Mouse (Mus musculus) heart, adult 11 months (tissue): ENCODE results near the gene Tbc1d1.

Source experiments
- DNase-seq: peaks from one replicate; pipeline ENCODE4 v3.0.0; 2022

Gene Tbc1d1

DNA sequence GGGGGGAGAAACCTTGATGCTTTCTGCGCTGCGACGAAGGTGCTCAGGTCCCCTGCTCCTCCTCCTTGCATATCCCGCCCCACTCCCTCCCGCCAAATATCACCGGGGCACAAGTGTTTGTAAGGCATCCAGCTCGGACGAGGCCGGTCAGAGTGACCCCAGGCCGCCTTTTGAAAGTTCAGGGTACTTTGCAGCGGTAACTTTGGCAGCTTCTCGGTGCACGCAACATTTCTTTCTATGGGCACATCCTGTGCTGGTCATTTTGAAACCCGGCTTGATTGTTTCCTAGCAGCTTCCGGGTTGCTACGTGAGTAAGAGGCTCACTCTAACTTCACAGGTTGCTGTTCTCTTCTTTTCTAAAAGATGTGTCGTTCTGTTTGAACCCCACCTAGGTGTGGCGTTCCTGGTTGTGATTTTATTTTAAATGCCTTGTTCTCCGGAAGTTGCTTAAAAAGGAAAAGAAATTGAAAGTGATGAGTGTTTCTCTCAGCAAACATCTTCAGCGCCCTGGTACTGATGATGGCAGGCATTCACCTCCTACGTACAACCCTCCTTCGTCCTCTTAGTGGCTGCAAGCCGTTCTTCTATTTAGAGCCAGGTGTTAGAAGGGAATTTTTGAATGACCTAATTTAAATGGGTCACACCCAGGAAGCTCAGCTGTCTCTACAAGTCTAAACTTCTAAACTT lies 4.7 kb downstream of the Tbc1d1 start:
- peak; percentile 88 for DNase-seq

- DNase-seq: peak; percentile 30
These were observed 5.8 kb downstream of the Tbc1d1 start for GRCm38 (mm10) chr5:64161917-64162316.

GRCm38 (mm10) chr5:64162582-64162981 lies 6.5 kb downstream of the Tbc1d1 start:
- DNase-seq: no peak

DNA sequence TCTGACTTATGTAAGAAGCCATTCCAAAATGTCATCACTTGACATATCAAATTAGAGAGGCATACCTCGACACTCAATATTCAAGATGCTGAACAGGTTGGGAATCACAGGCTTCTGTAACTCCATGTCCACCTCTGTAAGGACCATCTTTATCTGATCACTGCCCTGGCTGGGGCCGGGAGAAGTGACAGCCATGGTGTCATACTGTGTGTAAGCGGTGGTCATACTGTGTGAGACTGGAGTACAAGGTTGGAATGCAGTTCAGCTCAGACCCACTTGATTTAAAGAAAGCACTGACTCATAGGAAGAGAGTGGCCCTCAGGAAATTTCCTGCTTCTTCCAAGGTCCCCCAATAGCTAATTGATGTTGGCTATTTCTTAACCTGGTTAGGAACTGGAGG lies 8.3 kb downstream of the Tbc1d1 start:
- DNase-seq: peak; percentile 74

GRCm38 (mm10) chr5:64165826-64166225 lies 9.7 kb downstream of the Tbc1d1 start:
- DNase-seq: peak; percentile 76

- DNase-seq: peak; percentile 90
These were observed 13.0 kb downstream of the Tbc1d1 start for GRCm38 (mm10) chr5:64168990-64169540.

- no peak for DNase-seq
These were observed 16.8 kb downstream of the Tbc1d1 start for GRCm38 (mm10) chr5:64172884-64173283.

- no peak for DNase-seq
These were observed 17.2 kb downstream of the Tbc1d1 start for GRCm38 (mm10) chr5:64173302-64173701.

DNA sequence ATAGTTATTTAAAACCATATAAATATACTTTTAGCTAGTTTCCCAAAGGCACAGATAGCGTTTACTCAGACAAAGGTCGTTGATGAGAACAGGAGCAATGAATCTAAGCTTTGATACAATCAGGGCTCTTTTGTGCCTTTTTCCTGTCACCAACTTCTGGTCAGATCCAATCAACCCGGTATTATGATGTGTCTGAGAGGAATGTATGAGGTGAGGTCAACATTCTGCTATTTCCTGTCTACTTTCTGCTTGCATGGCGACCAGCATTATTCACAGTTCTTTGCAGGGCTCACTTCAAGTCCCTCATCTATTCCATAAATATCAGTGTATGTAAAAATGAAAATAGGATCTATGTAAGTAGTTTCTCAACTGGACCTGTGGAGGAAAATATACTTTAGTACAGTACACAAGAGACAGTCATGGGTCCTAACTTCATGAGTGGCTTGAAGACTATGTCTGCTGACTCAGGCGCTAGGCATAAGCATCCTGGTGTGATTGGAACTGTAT lies 18.4 kb downstream of the Tbc1d1 start:
- no peak for DNase-seq

- no peak for DNase-seq
These were observed 24.4 kb downstream of the Tbc1d1 start for GRCm38 (mm10) chr5:64180548-64180947.

GRCm38 (mm10) chr5:64183712-64184111 lies 27.6 kb downstream of the Tbc1d1 start:
- no peak for DNase-seq

DNA sequence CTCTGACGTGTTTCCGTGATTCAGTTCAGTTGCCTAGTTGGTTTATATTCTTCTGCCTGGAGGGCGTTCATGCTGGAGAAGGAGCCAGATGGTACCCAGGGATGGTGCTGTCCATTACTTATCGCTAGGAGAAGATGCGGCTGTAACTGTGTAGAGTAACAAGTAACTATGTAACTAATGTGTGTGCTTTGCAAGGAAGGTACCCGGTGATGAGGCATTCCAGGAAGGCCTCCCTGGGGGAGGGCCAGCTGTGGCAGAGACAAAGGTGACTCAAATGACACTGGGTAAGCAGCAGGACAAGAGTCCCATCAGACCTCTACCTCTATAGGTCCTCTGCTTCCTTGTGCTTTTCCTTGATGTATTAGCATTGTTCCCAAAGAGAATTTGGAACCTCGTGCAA lies 29.2 kb downstream of the Tbc1d1 start:
- no peak for DNase-seq

GRCm38 (mm10) chr5:64186566-64186965 lies 30.5 kb downstream of the Tbc1d1 start:
- DNase-seq: peak; percentile 94

GRCm38 (mm10) chr5:64188083-64188648 lies 32.1 kb downstream of the Tbc1d1 start:
- DNase-seq: no peak

- DNase-seq: no peak
These were observed 34.8 kb downstream of the Tbc1d1 start for GRCm38 (mm10) chr5:64190892-64191291.

- peak; percentile 96 for DNase-seq
These were observed 37.2 kb downstream of the Tbc1d1 start for GRCm38 (mm10) chr5:64193353-64193752.

DNA sequence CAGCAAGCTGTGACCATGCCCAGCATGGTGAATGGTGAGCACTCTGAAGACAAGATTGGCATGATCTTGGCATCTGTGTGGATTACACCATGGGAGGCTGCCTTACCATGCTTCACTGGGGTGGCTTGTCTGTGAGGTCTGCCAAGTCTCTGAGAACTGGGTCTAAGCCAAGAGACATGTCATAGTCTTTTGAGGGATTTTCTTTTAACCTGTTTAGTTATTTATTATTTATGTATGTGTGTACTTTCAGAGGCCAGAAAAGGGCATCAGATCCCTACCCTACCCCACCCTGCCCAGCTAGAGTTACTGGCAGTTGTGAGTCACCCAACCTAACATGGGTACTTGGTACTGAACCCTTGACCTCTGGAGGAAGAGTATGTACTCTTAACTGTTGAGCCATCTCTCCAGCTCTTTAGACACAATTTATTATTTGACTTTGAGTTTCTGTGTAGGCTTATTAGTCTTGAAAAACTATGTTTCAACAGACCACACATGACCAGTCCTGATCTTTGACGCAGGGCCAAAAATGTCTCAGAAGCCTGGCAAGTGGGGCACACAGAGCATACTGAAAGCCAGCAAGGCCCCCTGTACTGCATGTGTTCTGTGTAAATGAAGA lies 40.3 kb downstream of the Tbc1d1 start:
- DNase-seq: peak; percentile 78

- DNase-seq: peak; percentile 94
These were observed 40.8 kb downstream of the Tbc1d1 start for GRCm38 (mm10) chr5:64196866-64197321.

DNA sequence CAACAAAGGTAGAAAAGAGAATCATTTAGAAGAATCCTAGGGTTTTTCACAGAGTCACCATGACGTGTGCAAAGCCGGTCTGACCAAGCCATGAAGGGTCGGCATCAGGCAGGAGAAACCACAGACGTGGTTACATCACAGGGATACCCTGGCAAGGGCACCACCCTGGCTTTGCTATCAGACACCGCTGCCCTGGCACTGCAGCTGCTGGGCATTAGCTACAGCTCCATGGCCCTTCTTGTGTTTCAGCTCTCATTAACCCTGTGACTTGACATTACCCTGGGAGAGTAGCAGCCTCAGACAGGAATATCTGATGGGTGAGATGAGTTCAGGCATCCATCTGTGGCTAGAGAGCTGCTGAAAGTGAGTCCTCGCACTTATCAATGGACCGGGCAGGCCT lies 42.5 kb downstream of the Tbc1d1 start:
- DNase-seq: no peak

DNA sequence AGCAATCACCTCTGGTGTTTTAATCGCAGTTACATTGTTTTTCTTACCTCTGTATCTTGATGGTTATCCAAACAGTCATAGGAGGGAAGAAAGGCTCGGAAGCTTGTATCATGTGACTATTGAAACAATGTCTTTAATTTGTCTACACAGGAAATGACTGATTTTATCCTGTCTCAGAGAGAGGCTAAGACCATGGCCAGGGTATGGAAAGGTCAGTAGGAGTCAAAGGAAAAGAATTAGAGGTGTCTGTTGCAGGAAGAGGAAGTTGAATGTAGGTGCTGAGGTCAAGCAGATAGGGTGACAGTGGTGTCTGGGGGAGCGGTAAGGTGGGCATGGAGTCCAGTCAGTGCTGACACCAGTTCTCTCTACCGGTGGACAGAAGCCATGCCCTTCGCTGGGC lies 45.0 kb downstream of the Tbc1d1 start:
- peak; percentile 81 for DNase-seq

- peak; percentile 77 for DNase-seq
These were observed 46.2 kb downstream of the Tbc1d1 start for GRCm38 (mm10) chr5:64202306-64202705.

GRCm38 (mm10) chr5:64205610-64206009 lies 49.5 kb downstream of the Tbc1d1 start:
- DNase-seq: peak; percentile 90

GRCm38 (mm10) chr5:64206431-64206830 lies 50.3 kb downstream of the Tbc1d1 start:
- DNase-seq: peak; percentile 68

GRCm38 (mm10) chr5:64206875-64207274 lies 50.8 kb downstream of the Tbc1d1 start:
- peak; percentile 66 for DNase-seq
